Mouse (Mus musculus): ENCODE measurements around the gene Gabbr2. TPM values are rescaled to one million over a fixed set of nuclear protein-coding genes. Genes with fewer than 3 reads are reported as not detected.

The Gabbr2 gene
- polyA plus RNA-seq, 1 experiment from 2014 or later: 0.04 TPM

- 63% methylated on average over 14 of the region's 14 CpGs for WGBS
- H3K9me3 ChIP-seq: no peaks in the 10 kb centered on the region
These were observed 303.4 kb downstream of the Gabbr2 start for GRCm38 (mm10) chr4:46688213-46688832.

DNA sequence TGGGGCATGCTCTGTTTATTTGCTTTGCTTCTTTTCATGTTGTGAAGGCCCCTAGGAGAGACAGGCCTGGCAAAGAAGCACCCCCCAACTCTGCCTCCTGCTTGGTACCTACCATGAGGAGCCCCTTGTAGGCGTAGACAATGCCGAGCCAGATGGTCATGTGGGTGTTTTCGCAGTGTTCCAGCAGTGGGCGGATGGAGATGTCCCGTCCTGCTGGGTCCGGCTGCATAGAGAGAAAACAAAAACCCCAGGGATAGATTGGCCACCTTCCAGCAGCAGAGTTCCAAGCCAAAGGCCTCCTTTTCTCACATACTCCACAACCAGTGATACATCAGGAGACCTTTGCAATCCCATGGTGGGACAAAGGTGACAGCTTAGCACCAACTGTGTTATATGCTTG is 307.5 kb downstream of the Gabbr2 start:
- Histone ChIP-seq H3K36me3 (no peaks in the 10 kb centered on the region), H3K27ac (no peak overlapping the region), H3K9ac (no peak overlapping the region), H3K4me2 (no peak overlapping the region), H3K4me1 (no peaks in the 10 kb centered on the region), H3K27me3 (0 out of 2 replicates have a peak, but pooled peaks cover 2% of the 10 kb centered on the region), H3K4me3 (no peak overlapping the region), H3K9me3 (no peaks in the 10 kb centered on the region)
- ATAC-seq (ENCODE audit: borderline replicate concordance, extremely low read depth, low FRiP score, low TSS enrichment): peak; percentile 52; the same call in 1 of the 2 replicates
- WGBS: 40% methylated on average over 6 of the region's 6 CpGs

More at GRCm38 (mm10) chr4:46688213-46688832, 303.4 kb downstream of the Gabbr2 start:
- Histone ChIP-seq H3K4me3 (no peak overlapping the region), H3K9ac (no peak overlapping the region), H3K27ac (no peak overlapping the region), H3K4me2 (no peak overlapping the region), H3K4me1 (no peaks in the 10 kb centered on the region), H3K27me3 (peaks cover 2% of the 10 kb centered on the region; the same call in 1 of the 2 replicates), H3K36me3 (no peaks in the 10 kb centered on the region)
- ATAC-seq (ENCODE audit: borderline replicate concordance, extremely low read depth, low FRiP score, low TSS enrichment): no peak

- H3K4me3 ChIP-seq: no peak overlapping the region
- no peak overlapping the region for H3K9ac ChIP-seq
- 57% methylated on average over 3 of the region's 3 CpGs for WGBS
- H3K27ac ChIP-seq: no peak overlapping the region
- no peak overlapping the region for H3K4me2 ChIP-seq
- no peaks in the 10 kb centered on the region for H3K36me3 ChIP-seq
- H3K9me3 ChIP-seq: no peaks in the 10 kb centered on the region
- no peaks in the 10 kb centered on the region for H3K4me1 ChIP-seq
- H3K27me3 ChIP-seq: no peaks in the 10 kb centered on the region
- no peak for ATAC-seq (ENCODE audit: borderline replicate concordance, extremely low read depth, low FRiP score, low TSS enrichment)
These were observed 315.0 kb downstream of the Gabbr2 start for GRCm38 (mm10) chr4:46676646-46677045.

- no peaks in the 10 kb centered on the region for H3K36me3 ChIP-seq
- H3K9me3 ChIP-seq: no peaks in the 10 kb centered on the region
- 61% methylated on average over 4 of the region's 4 CpGs for WGBS
- H3K27me3 ChIP-seq: no peaks in the 10 kb centered on the region
- H3K4me3 ChIP-seq: no peak overlapping the region
- H3K4me1 ChIP-seq: no peaks in the 10 kb centered on the region
- no peak overlapping the region for H3K27ac ChIP-seq
- H3K9ac ChIP-seq: no peak overlapping the region
- no peak overlapping the region for H3K4me2 ChIP-seq
- ATAC-seq (ENCODE audit: borderline replicate concordance, extremely low read depth, low FRiP score, low TSS enrichment): no peak
These were observed 315.7 kb downstream of the Gabbr2 start for GRCm38 (mm10) chr4:46675992-46676391.

GRCm38 (mm10) chr4:46675272-46675785 is 316.3 kb downstream of the Gabbr2 start:
- H3K9me3 ChIP-seq: no peaks in the 10 kb centered on the region
- no peak overlapping the region for H3K27ac ChIP-seq
- H3K4me1 ChIP-seq: no peaks in the 10 kb centered on the region
- no peaks in the 10 kb centered on the region for H3K27me3 ChIP-seq
- H3K36me3 ChIP-seq: no peaks in the 10 kb centered on the region
- no peak for ATAC-seq (ENCODE audit: borderline replicate concordance, extremely low read depth, low FRiP score, low TSS enrichment)
- 72% methylated on average over 11 of the region's 11 CpGs for WGBS
- H3K4me3 ChIP-seq: no peak overlapping the region
- no peak overlapping the region for H3K9ac ChIP-seq
- no peak overlapping the region for H3K4me2 ChIP-seq

DNA sequence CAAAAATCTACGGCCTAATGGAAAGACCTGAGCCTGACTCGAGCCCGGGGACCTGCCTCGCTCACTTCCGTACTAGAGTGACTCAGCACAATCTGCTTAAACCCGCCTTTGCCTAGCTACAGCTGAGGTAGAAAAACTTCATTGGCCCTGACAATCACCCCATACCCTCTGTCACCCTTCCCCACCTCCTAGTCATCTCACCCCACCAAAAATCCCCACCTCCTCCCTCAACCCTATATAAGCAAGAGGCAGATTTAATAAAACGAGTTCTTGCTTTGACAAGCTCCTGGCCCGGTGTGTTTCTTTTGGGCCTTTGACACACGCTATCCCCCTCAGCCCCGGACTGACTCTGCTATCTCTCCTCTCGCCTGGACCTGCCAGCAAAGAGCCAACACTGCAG is 323.1 kb downstream of the Gabbr2 start:
- Histone ChIP-seq H3K27me3 (no peaks in the 10 kb centered on the region), H3K27ac (no peak overlapping the region), H3K4me1 (peaks cover 20% of the 10 kb centered on the region), H3K4me3 (no peak overlapping the region), H3K9me3 (no peaks in the 10 kb centered on the region), H3K4me2 (no peak overlapping the region), H3K36me3 (no peaks in the 10 kb centered on the region), H3K9ac (no peak overlapping the region)
- no peak for ATAC-seq (ENCODE audit: borderline replicate concordance, extremely low read depth, low FRiP score, low TSS enrichment)
- whole genome bisulfite sequencing: 66% methylated on average over 11 of the region's 11 CpGs

DNA sequence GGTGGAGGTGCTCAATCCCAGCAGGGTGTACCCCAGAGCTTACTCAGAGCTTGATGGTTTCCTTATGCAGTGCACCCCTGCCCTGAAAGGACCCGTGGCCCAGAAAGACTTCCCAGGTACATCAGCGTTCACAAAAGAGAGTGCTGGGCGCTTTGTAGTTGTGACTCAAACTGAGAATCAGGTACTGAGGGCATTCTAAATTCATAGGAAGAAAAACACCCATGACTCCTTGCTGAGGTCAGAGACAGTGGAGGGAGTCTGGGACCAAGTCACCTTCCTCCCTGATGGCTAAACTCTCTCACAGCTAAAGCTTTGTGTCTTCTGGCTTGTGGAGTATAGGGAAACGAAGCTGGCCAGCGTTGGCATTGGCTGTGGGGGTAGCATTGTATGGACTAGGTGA is 325.3 kb downstream of the Gabbr2 start:
- Histone ChIP-seq H3K4me2 (no peak overlapping the region), H3K4me1 (peaks cover 20% of the 10 kb centered on the region), H3K9ac (no peak overlapping the region), H3K9me3 (no peaks in the 10 kb centered on the region), H3K27me3 (no peaks in the 10 kb centered on the region; the same call in 1 of the 2 replicates), H3K36me3 (no peaks in the 10 kb centered on the region), H3K4me3 (no peak overlapping the region), H3K27ac (no peak overlapping the region)
- 70% methylated on average over 5 of the region's 5 CpGs for WGBS
- ATAC-seq (ENCODE audit: borderline replicate concordance, extremely low read depth, low FRiP score, low TSS enrichment): no peak

DNA sequence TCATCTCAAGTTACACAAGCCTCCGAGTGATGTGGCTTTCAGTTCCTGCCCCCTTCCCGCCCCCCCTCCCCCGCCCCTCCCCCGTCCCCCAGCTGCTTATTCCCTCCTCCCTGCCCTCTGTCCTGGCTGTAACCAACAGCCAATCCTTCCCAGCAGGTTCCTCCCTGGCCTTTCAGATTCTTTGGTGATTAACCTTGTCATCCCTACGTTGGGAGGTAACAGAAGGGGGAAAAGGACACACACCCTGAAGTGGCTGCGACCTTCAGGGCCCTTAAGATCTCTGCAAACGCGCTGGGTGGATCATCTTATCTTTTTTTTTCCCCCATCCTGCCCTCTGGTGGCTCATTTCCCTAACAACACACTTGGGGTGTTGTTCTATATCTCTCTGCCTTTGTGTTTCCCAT is 326.3 kb downstream of the Gabbr2 start:
- Histone ChIP-seq H3K4me3 (no peak overlapping the region), H3K9ac (no peak overlapping the region), H3K36me3 (no peaks in the 10 kb centered on the region), H3K4me2 (peak overlapping the region; percentile 79), H3K9me3 (no peaks in the 10 kb centered on the region), H3K4me1 (peaks cover 20% of the 10 kb centered on the region), H3K27me3 (no peaks in the 10 kb centered on the region; the same call in 1 of the 2 replicates), H3K27ac (0 out of 2 replicates have a peak overlapping the region, but pooled peaks have one; percentile 37)
- ATAC-seq (ENCODE audit: borderline replicate concordance, extremely low read depth, low FRiP score, low TSS enrichment): no peak
- 0% methylated on average over 7 of the region's 8 CpGs for WGBS

DNA sequence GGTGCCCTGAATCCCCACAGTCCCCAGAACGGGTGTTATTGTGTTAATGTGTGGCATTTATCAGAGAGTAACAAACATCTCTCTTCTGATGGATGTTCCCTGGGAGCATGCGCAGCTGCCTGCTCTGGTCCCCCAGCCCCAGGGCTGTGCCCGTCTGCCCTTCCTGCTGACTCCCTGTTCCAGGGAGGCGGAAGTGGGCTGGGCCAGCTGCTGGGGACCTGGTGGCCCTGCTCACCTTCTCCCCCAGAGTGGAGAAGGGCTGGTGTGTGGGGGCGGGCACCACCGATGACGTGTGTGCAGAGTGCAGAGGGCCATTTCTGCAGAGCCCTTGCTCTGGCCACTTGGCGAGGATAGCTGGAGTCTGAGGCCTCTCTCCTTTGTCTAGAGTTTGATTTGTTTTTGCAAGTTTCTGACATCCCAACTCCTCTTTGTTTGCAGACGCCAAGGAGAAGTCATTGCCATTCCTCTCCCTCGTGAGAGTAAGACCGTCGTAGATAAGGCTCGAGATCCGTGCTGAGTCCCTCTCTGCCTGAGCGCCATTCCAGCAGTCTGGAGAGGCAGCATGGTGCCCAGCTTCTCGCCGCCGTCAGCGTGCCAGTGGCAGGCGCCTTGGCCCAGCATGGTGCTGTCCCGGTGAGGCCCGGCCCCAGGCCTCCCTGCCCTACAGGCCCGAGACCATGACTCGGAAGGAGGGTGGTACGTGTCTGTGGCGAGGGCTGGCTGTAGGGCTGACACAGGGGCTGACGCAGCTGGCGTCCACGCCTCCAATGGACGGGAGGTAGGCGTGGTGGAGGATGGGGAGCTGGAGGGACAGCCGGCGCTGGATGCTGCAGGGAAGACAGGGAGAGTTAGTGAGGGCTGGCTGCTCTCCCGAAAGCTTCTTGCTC is 327.3 kb downstream of the Gabbr2 start:
- peak overlapping the region; percentile 68 for H3K27ac ChIP-seq
- H3K36me3 ChIP-seq: no peaks in the 10 kb centered on the region
- peaks cover 20% of the 10 kb centered on the region for H3K4me1 ChIP-seq
- no peaks in the 10 kb centered on the region; the same call in 1 of the 2 replicates for H3K27me3 ChIP-seq
- no peaks in the 10 kb centered on the region for H3K9me3 ChIP-seq
- H3K4me2 ChIP-seq: peak overlapping the region; percentile 79
- H3K9ac ChIP-seq: peak overlapping the region; percentile 50
- H3K4me3 ChIP-seq: peak overlapping the region; percentile 42
- peak; percentile 94 for ATAC-seq (ENCODE audit: borderline replicate concordance, extremely low read depth, low FRiP score, low TSS enrichment)
- 3% methylated on average over 34 of the region's 34 CpGs for WGBS

DNA sequence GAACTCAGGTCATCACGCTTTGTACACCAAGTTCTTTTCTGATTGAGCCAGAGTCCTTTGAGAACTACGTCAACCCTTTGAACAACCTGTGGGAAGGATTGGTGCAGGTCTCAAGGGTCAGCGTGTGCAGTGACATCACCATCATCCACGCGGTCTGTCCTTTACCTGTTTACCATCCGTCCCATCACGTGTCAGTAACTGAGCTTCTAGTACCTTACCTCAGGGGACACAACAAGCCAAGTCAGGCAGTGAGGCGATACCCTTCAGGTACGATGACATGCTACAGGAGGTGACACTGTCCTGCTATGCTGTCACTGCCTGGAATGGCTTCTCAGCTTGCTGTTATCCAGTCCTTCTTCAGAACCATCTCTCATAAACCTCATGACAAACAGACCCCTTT is 330.2 kb downstream of the Gabbr2 start:
- Histone ChIP-seq H3K4me3 (no peak overlapping the region), H3K9ac (no peak overlapping the region), H3K27ac (no peak overlapping the region), H3K36me3 (no peaks in the 10 kb centered on the region), H3K4me1 (peaks cover 20% of the 10 kb centered on the region), H3K4me2 (no peak overlapping the region), H3K27me3 (no peaks in the 10 kb centered on the region; the same call in 1 of the 2 replicates), H3K9me3 (no peaks in the 10 kb centered on the region)
- no peak for ATAC-seq (ENCODE audit: borderline replicate concordance, extremely low read depth, low FRiP score, low TSS enrichment)
- 65% methylated on average over 9 of the region's 9 CpGs for WGBS

- H3K27me3 ChIP-seq: no peaks in the 10 kb centered on the region; the same call in 1 of the 2 replicates
- H3K4me2 ChIP-seq: no peak overlapping the region
- no peak overlapping the region for H3K27ac ChIP-seq
- H3K4me1 ChIP-seq: peaks cover 3% of the 10 kb centered on the region
- H3K36me3 ChIP-seq: no peaks in the 10 kb centered on the region
- no peak overlapping the region for H3K9ac ChIP-seq
- no peak for ATAC-seq (ENCODE audit: borderline replicate concordance, extremely low read depth, low FRiP score, low TSS enrichment)
- H3K4me3 ChIP-seq: no peak overlapping the region
- WGBS: 60% methylated on average over 5 of the region's 5 CpGs
- H3K9me3 ChIP-seq: no peaks in the 10 kb centered on the region
These were observed 332.7 kb downstream of the Gabbr2 start for GRCm38 (mm10) chr4:46658946-46659345.

DNA sequence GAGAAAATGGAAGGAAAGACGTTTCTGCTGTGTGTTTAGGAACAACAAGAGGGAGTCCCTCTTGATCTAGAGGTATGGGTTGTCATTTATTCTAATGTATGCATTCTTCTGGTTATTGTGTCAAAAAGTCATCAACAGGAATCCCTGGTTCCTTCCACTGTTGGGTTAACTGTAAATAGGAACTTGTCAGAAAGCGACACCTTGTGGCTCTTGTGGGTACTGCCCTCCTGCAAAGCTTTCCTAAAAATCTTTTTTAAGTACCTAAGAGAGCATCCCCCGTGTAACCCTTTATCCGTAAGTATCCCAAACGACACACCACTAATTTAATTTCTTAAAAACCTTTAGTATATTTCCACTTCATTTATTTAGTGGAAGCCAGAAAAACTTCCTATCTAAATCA is 334.6 kb downstream of the Gabbr2 start:
- Histone ChIP-seq H3K27ac (no peak overlapping the region), H3K4me3 (no peak overlapping the region), H3K27me3 (peaks cover 6% of the 10 kb centered on the region; the same call in 1 of the 2 replicates), H3K4me2 (no peak overlapping the region), H3K9ac (no peak overlapping the region), H3K4me1 (no peaks in the 10 kb centered on the region), H3K9me3 (no peaks in the 10 kb centered on the region), H3K36me3 (no peaks in the 10 kb centered on the region)
- no peak for ATAC-seq (ENCODE audit: borderline replicate concordance, extremely low read depth, low FRiP score, low TSS enrichment)
- 6% methylated on average over 5 of the region's 5 CpGs for WGBS

Data from lung, embryonic 15.5 days (tissue).